ENCODE assay signal across 16 mouse cellular contexts in genomic region chr1:34152683-34153082, GRCm38 (mm10).
"Had no signal": no experiment of that assay in that cellular context is flagged by ENCODE, and none has a peak within 500 bp of the region (broad histone marks: within the 10 kb centered on the region; RNA-seq: fewer than 3 reads in every experiment).

No protein-coding gene starts in this region.

- H3K4me3 ChIP-seq: neural tube, embryonic 13.5 days; neural tube, embryonic 15.5 days; stomach, embryonic 15.5 days had no signal

- DNase-seq: retina, postnatal 1 day; right cerebral cortex, adult 18-20 months; right cerebral cortex, postnatal 14 days; right cerebral cortex, postnatal 25 days; right cerebral cortex, postnatal 4 days; spleen, adult 18-20 months; thymus, adult 18-20 months; thymus, adult 2 months; thymus, postnatal 14 days; thymus, postnatal 25 days; thymus, postnatal 36 days; thymus, postnatal 4 days had no signal

- H3K36me3 ChIP-seq: stomach, embryonic 15.5 days had no signal

- H3K9me3 ChIP-seq: neural tube, embryonic 13.5 days; neural tube, embryonic 15.5 days; stomach, embryonic 15.5 days had no signal

- H3K27ac ChIP-seq: neural tube, embryonic 13.5 days; neural tube, embryonic 15.5 days; stomach, embryonic 15.5 days; stomach, postnatal 0 days had no signal

- H3K4me2 ChIP-seq: neural tube, embryonic 13.5 days; neural tube, embryonic 15.5 days; stomach, embryonic 15.5 days had no signal

- H3K4me1 ChIP-seq: neural tube, embryonic 15.5 days; stomach, embryonic 15.5 days had no signal

- H3K27me3 ChIP-seq: neural tube, embryonic 13.5 days; neural tube, embryonic 15.5 days; stomach, embryonic 15.5 days had no signal

- H3K9ac ChIP-seq: neural tube, embryonic 13.5 days; neural tube, embryonic 15.5 days; stomach, embryonic 15.5 days had no signal
